Comparison of ENCODE assay signal across 22 mouse cellular contexts in the genomic region with DNA sequence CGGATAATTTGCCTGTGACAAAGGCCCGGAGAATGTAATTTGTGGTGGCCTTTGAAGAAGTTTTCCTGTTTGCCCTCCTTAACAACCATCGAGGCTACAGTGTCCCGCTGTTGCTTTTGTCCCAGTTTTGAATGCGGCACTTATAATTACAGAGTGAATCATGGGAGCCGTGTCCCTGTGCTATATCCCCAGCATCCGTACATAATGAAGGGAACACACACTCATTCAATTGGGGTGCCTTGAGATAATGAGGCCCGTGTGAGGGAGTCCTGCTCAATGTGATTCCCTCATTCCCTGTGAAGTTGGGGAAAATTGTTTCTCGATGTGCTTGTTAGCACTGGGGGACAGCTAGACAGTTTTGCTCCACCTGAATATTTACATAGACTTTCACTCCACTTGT.
DNase-seq lines count a peak whose midpoint lies in the region; ATAC-seq and TF ChIP-seq lines count a peak whose summit lies in the region.
"Had no signal": no experiment of that assay in that cellular context is flagged by ENCODE, and none has a peak within 500 bp of the region (broad histone marks: within the 10 kb centered on the region; RNA-seq: fewer than 3 reads in every experiment).

No protein-coding gene starts in this region.

- no peaks in the 10 kb centered on the region for H3K36me3 ChIP-seq in midbrain, embryonic 12.5 days
- H3K36me3 ChIP-seq in midbrain, embryonic 10.5 days: no peaks in the 10 kb centered on the region
- no peaks in the 10 kb centered on the region for H3K36me3 ChIP-seq in testis, adult 2 months (ENCODE audit: control insufficient read depth, insufficient read depth, low read length)
- H3K36me3 ChIP-seq in forebrain, embryonic 15.5 days: no peaks in the 10 kb centered on the region
- H3K36me3 ChIP-seq in lung, postnatal 0 days (ENCODE audit: insufficient read depth, low read length): no peaks in the 10 kb centered on the region
- H3K36me3 ChIP-seq: embryonic facial prominence, embryonic 15.5 days; heart, embryonic 13.5 days had no signal

- no peak for TF ChIP-seq CTCF in testis, adult 2 months (IDR thresholded peaks at IDR 0.05; ENCODE audit: control insufficient read depth, insufficient read depth, insufficient replicate concordance, low read depth, low read length)
- TF ChIP-seq CTCF in lung, postnatal 0 days (IDR thresholded peaks at IDR 0.05): no peak

- 0 out of 2 replicates have a peak, but pooled peaks have one; percentile 27 for ATAC-seq in midbrain, embryonic 12.5 days (ENCODE audit: low FRiP score, low read depth)
- no peak for ATAC-seq in forebrain, embryonic 15.5 days (replicated peaks)
- ATAC-seq in lung, postnatal 0 days: no peak
- ATAC-seq: activated CD4-positive, CD25-positive, alpha-beta regulatory T cell, adult 4 months; hindbrain, embryonic 16.5 days; inflammation-experienced regulatory T-cells, adult 6 months; Patski had no signal

- H3K27ac ChIP-seq in midbrain, embryonic 12.5 days (replicated peaks): no peak overlapping the region
- no peak overlapping the region for H3K27ac ChIP-seq in midbrain, embryonic 10.5 days (replicated peaks)
- H3K27ac ChIP-seq in testis, adult 2 months (ENCODE audit: control insufficient read depth, insufficient read depth, low read depth, low read length): no peak overlapping the region
- no peak overlapping the region for H3K27ac ChIP-seq in forebrain, embryonic 15.5 days (replicated peaks)
- no peak overlapping the region for H3K27ac ChIP-seq in lung, postnatal 0 days (ENCODE audit: low read length)
- H3K27ac ChIP-seq: embryonic facial prominence, embryonic 15.5 days; gastrocnemius, adult 2 months; heart, embryonic 13.5 days had no signal

- no peak for DNase-seq in midbrain, embryonic 10.5 days (ENCODE audit: low spot score)
- no peak for DNase-seq in testis, postnatal 10 days (ENCODE audit: low spot score)
- DNase-seq in retina, postnatal 1 day: peak; percentile 65
- DNase-seq in cerebellum, adult 9-11 months: no peak
- no peak for DNase-seq in lung, postnatal 0 days (ENCODE audit: low spot score)
- DNase-seq: adrenal gland, postnatal 14 days; cerebellum, adult 2 months; cerebellum, postnatal 14 days; embryo, embryonic 11 days; gastrocnemius, adult 2 months; gastrocnemius, postnatal 25 days; heart, postnatal 36 days had no signal

- no peak overlapping the region for H3K4me2 ChIP-seq in midbrain, embryonic 12.5 days (replicated peaks)
- peak overlapping the region; percentile 18 for H3K4me2 ChIP-seq in forebrain, embryonic 15.5 days (replicated peaks)
- no peak overlapping the region for H3K4me2 ChIP-seq in lung, postnatal 0 days (replicated peaks; ENCODE audit: low read depth, low read length)
- H3K4me2 ChIP-seq: embryonic facial prominence, embryonic 15.5 days; heart, embryonic 13.5 days had no signal

- no peaks in the 10 kb centered on the region for H3K27me3 ChIP-seq in midbrain, embryonic 12.5 days
- H3K27me3 ChIP-seq in midbrain, embryonic 10.5 days (ENCODE audit: low read depth, poor library complexity, severe bottlenecking): no peaks in the 10 kb centered on the region
- no peaks in the 10 kb centered on the region for H3K27me3 ChIP-seq in testis, adult 2 months (ENCODE audit: control insufficient read depth, insufficient read depth, low read length)
- H3K27me3 ChIP-seq in forebrain, embryonic 15.5 days: no peaks in the 10 kb centered on the region
- H3K27me3 ChIP-seq in lung, postnatal 0 days (replicated peaks; ENCODE audit: insufficient read depth, low read length): no peaks in the 10 kb centered on the region
- H3K27me3 ChIP-seq: embryonic facial prominence, embryonic 15.5 days; heart, embryonic 13.5 days had no signal

- TF ChIP-seq EP300 in lung, postnatal 0 days (IDR thresholded peaks at IDR 0.05): no peak

- no peak overlapping the region for H3K4me3 ChIP-seq in midbrain, embryonic 12.5 days
- H3K4me3 ChIP-seq in midbrain, embryonic 10.5 days: no peak overlapping the region
- peak overlapping the region; percentile 86 for H3K4me3 ChIP-seq in testis, adult 2 months (ENCODE audit: control insufficient read depth, low read depth, low read length)
- no peak overlapping the region for H3K4me3 ChIP-seq in forebrain, embryonic 15.5 days
- no peak overlapping the region for H3K4me3 ChIP-seq in lung, postnatal 0 days (ENCODE audit: low read depth, low read length)
- H3K4me3 ChIP-seq: embryonic facial prominence, embryonic 15.5 days; erythroblast, embryonic 14.5 days; gastrocnemius, adult 2 months; heart, embryonic 13.5 days had no signal

- H3K9ac ChIP-seq in midbrain, embryonic 12.5 days (replicated peaks): no peak overlapping the region
- no peak overlapping the region for H3K9ac ChIP-seq in forebrain, embryonic 15.5 days (replicated peaks)
- no peak overlapping the region for H3K9ac ChIP-seq in lung, postnatal 0 days (replicated peaks; ENCODE audit: low read depth)
- H3K9ac ChIP-seq: embryonic facial prominence, embryonic 15.5 days; heart, embryonic 13.5 days had no signal

- no peak for TF ChIP-seq POLR2A in testis, adult 2 months (IDR thresholded peaks at IDR 0.05; ENCODE audit: control insufficient read depth, low read depth, low read length)

- WGBS in midbrain, embryonic 12.5 days: 81% methylated on average over 9 of the region's 9 CpGs
- WGBS in midbrain, embryonic 10.5 days: 90% methylated on average over 9 of the region's 9 CpGs
- WGBS in forebrain, embryonic 15.5 days: 22% methylated on average over 9 of the region's 9 CpGs
- WGBS in lung, postnatal 0 days: 87% methylated on average over 9 of the region's 9 CpGs

- H3K4me1 ChIP-seq in midbrain, embryonic 12.5 days: no peaks in the 10 kb centered on the region; the same call in 1 of the 2 replicates
- no peaks in the 10 kb centered on the region for H3K4me1 ChIP-seq in midbrain, embryonic 10.5 days
- H3K4me1 ChIP-seq in testis, adult 2 months (ENCODE audit: control insufficient read depth, insufficient read depth, low read length): no peaks in the 10 kb centered on the region
- 0 out of 2 replicates have a peak, but pooled peaks cover 4% of the 10 kb centered on the region for H3K4me1 ChIP-seq in forebrain, embryonic 15.5 days
- H3K4me1 ChIP-seq in lung, postnatal 0 days (ENCODE audit: insufficient read depth, low read depth, low read length): no peaks in the 10 kb centered on the region
- H3K4me1 ChIP-seq: embryonic facial prominence, embryonic 15.5 days; heart, embryonic 13.5 days had no signal

- no peaks in the 10 kb centered on the region for H3K9me3 ChIP-seq in midbrain, embryonic 12.5 days
- H3K9me3 ChIP-seq in midbrain, embryonic 10.5 days (replicated peaks): no peaks in the 10 kb centered on the region
- no peaks in the 10 kb centered on the region for H3K9me3 ChIP-seq in forebrain, embryonic 15.5 days
- H3K9me3 ChIP-seq in lung, postnatal 0 days (ENCODE audit: low read length): no peaks in the 10 kb centered on the region
- H3K9me3 ChIP-seq: embryonic facial prominence, embryonic 15.5 days; heart, embryonic 13.5 days had no signal
